Mouse (Mus musculus) liver, embryonic 12.5 days (tissue): ENCODE results near the gene Ghdc. TPM values are rescaled to one million over a fixed set of nuclear protein-coding genes. Genes with fewer than 3 reads are reported as not detected.

Source experiments
- ATAC-seq: fragments of 200-750 bp; cut with Nextera tagmentation; 2 replicates; pipeline ENCODE4 v1.8.0; 2017; ENCODE audit warnings: moderate number of reproducible peaks, mild to moderate bottlenecking, moderate library complexity
- H3K27ac ChIP-seq: fragments of 300-500 bp; sonication (generic); 2 replicates; pipeline ENCODE4 v1.5.1; 2016; ENCODE audit warnings: mild to moderate bottlenecking
- H3K27me3 ChIP-seq: fragments of 300-500 bp; sonication (generic); replicated peaks from 2 replicates; pipeline ENCODE4 v1.6.1; 2016; ENCODE audit warnings: mild to moderate bottlenecking, moderate library complexity
- H3K36me3 ChIP-seq: fragments of 300-500 bp; sonication (generic); 2 replicates; pipeline ENCODE4 v1.6.1; 2016; ENCODE audit warnings: mild to moderate bottlenecking, moderate library complexity
- H3K4me1 ChIP-seq: fragments of 300-500 bp; sonication (generic); 2 replicates; pipeline ENCODE4 v1.6.1; 2016
- H3K4me2 ChIP-seq: fragments of 300-500 bp; sonication (generic); 2 replicates; pipeline ENCODE4 v1.6.1; 2016; ENCODE audit warnings: mild to moderate bottlenecking, moderate library complexity
- H3K4me3 ChIP-seq: fragments of 300-500 bp; sonication (generic); 2 replicates; pipeline ENCODE4 v1.5.1; 2016; ENCODE audit warnings: mild to moderate bottlenecking, moderate library complexity
- H3K9ac ChIP-seq: fragments of 300-500 bp; sonication (generic); 2 replicates; pipeline ENCODE4 v1.6.1; 2016; ENCODE audit warnings: mild to moderate bottlenecking, moderate library complexity
- H3K9me3 ChIP-seq: fragments of 300-500 bp; sonication (generic); replicated peaks from 2 replicates; pipeline ENCODE4 v1.6.1; 2016; ENCODE audit warnings: mild to moderate bottlenecking, moderate library complexity
- WGBS: fragments of 180-500 bp; shearing (Covaris S2); methylation state at CpG from one replicate; pipeline ENCODE4 v1.1.7; 2016; ENCODE audit not compliant: insufficient replicate concordance; 5-methylcytosine and 5-hydroxymethylcytosine counted together
- polyA plus RNA-seq: library from polyadenylated mRNA; unstranded; fragments of >200 nt; fragmentation: Nextera tagmentation; extraction: Ambion mirVana; gene quantifications from 2 replicates; pipeline ENCODE4 v1.2.1, GENCODE M21; 2016

The Ghdc gene
- polyA plus RNA-seq, 1 experiment from 2014 or later = 2.4 TPM

- Histone ChIP-seq H3K4me3 (no peak overlapping the region), H3K4me2 (no peak overlapping the region), H3K36me3 (peaks cover 83% of the 10 kb centered on the region), H3K9me3 (no peaks in the 10 kb centered on the region), H3K27ac (no peak overlapping the region), H3K27me3 (no peaks in the 10 kb centered on the region), H3K4me1 (no peaks in the 10 kb centered on the region), H3K9ac (no peak overlapping the region)
- no peak for ATAC-seq
- WGBS = 80% methylated on average over 15 of the region's 15 CpGs
Measured at GRCm38 (mm10) chr11:100781763-100782475, 11.2 kb upstream of the Ghdc start.

- no peak for ATAC-seq
- WGBS = 77% methylated on average over 8 of the region's 8 CpGs
Measured at GRCm38 (mm10) chr11:100780247-100780646, 9.5 kb upstream of the Ghdc start.

GRCm38 (mm10) chr11:100778069-100778468 is 7.3 kb upstream of the Ghdc start:
- Histone ChIP-seq H3K4me2 (no peak overlapping the region), H3K27ac (no peak overlapping the region), H3K4me3 (no peak overlapping the region), H3K27me3 (no peaks in the 10 kb centered on the region), H3K36me3 (peaks cover 46% of the 10 kb centered on the region), H3K9ac (no peak overlapping the region), H3K9me3 (no peaks in the 10 kb centered on the region), H3K4me1 (no peaks in the 10 kb centered on the region)
- WGBS = 50% methylated on average over 3 of the region's 3 CpGs
- no peak for ATAC-seq

More at GRCm38 (mm10) chr11:100780247-100780646, 9.5 kb upstream of the Ghdc start:
- Histone ChIP-seq H3K36me3 (peaks cover 66% of the 10 kb centered on the region), H3K27ac (no peak overlapping the region), H3K4me2 (no peak overlapping the region), H3K27me3 (no peaks in the 10 kb centered on the region), H3K4me3 (no peak overlapping the region), H3K9me3 (no peaks in the 10 kb centered on the region), H3K9ac (no peak overlapping the region), H3K4me1 (no peaks in the 10 kb centered on the region)

GRCm38 (mm10) chr11:100775921-100776320 is 5.2 kb upstream of the Ghdc start:
- Histone ChIP-seq H3K4me1 (peaks cover 5% of the 10 kb centered on the region; the same call in 1 of the 2 replicates), H3K4me3 (no peak overlapping the region), H3K27ac (no peak overlapping the region), H3K9me3 (no peaks in the 10 kb centered on the region), H3K4me2 (no peak overlapping the region), H3K36me3 (peaks cover 24% of the 10 kb centered on the region), H3K9ac (no peak overlapping the region), H3K27me3 (no peaks in the 10 kb centered on the region)
- ATAC-seq = no peak
- 83% methylated on average over 10 of the region's 10 CpGs for WGBS

GRCm38 (mm10) chr11:100774261-100774660 is 3.5 kb upstream of the Ghdc start:
- WGBS = 61% methylated on average over 4 of the region's 4 CpGs
- Histone ChIP-seq H3K27me3 (no peaks in the 10 kb centered on the region), H3K9ac (no peak overlapping the region), H3K4me3 (no peak overlapping the region), H3K36me3 (peaks cover 8% of the 10 kb centered on the region), H3K4me1 (peaks cover 12% of the 10 kb centered on the region), H3K4me2 (no peak overlapping the region), H3K27ac (no peak overlapping the region), H3K9me3 (no peaks in the 10 kb centered on the region)
- ATAC-seq = no peak

- 58% methylated on average over 6 of the region's 6 CpGs for WGBS
- no peak for ATAC-seq
- no peak overlapping the region for H3K9ac ChIP-seq
- peak overlapping the region; percentile 61 for H3K4me3 ChIP-seq
- peaks cover 12% of the 10 kb centered on the region for H3K4me1 ChIP-seq
- H3K36me3 ChIP-seq = no peaks in the 10 kb centered on the region
- H3K4me2 ChIP-seq = peak overlapping the region; percentile 71
- no peaks in the 10 kb centered on the region for H3K27me3 ChIP-seq
- no peak overlapping the region for H3K27ac ChIP-seq
- no peaks in the 10 kb centered on the region for H3K9me3 ChIP-seq
Measured at GRCm38 (mm10) chr11:100769980-100770379, 777 bp downstream of the Ghdc start.

GRCm38 (mm10) chr11:100767871-100768270 is 2.9 kb downstream of the Ghdc start:
- Histone ChIP-seq H3K4me1 (peaks cover 12% of the 10 kb centered on the region), H3K4me3 (no peak overlapping the region), H3K9ac (no peak overlapping the region), H3K4me2 (no peak overlapping the region), H3K9me3 (no peaks in the 10 kb centered on the region), H3K36me3 (no peaks in the 10 kb centered on the region), H3K27ac (no peak overlapping the region), H3K27me3 (peaks cover 9% of the 10 kb centered on the region)
- WGBS = 86% methylated on average over 5 of the region's 5 CpGs
- no peak for ATAC-seq

GRCm38 (mm10) chr11:100766726-100767125 is 4.0 kb downstream of the Ghdc start:
- Histone ChIP-seq H3K9ac (no peak overlapping the region), H3K4me3 (no peak overlapping the region), H3K4me2 (no peak overlapping the region), H3K27ac (no peak overlapping the region), H3K4me1 (peaks cover 16% of the 10 kb centered on the region), H3K27me3 (peaks cover 20% of the 10 kb centered on the region), H3K36me3 (no peaks in the 10 kb centered on the region), H3K9me3 (no peaks in the 10 kb centered on the region)
- 74% methylated on average over 9 of the region's 9 CpGs for WGBS
- no peak for ATAC-seq

- Histone ChIP-seq H3K4me3 (peak within 1 kb of the TSS; percentile 55), H3K9ac (peak within 1 kb of the TSS; percentile 63), H3K36me3 (no peaks in the 10 kb centered on the region), H3K27ac (no peak within 1 kb of the TSS), H3K27me3 (peaks cover 55% of the 10 kb centered on the region), H3K9me3 (no peaks in the 10 kb centered on the region), H3K4me1 (peaks cover 29% of the 10 kb centered on the region), H3K4me2 (peak within 1 kb of the TSS; percentile 85)
- ATAC-seq = no peak
- WGBS = 74% methylated on average over 7 of the region's 7 CpGs
Measured at GRCm38 (mm10) chr11:100762831-100763230, 7.9 kb downstream of the Ghdc start, which contains the start of gene Hcrt. Hcrt (minus strand) TSS chr11:100762931.

GRCm38 (mm10) chr11:100761547-100762045 is 9.2 kb downstream of the Ghdc start:
- peak; percentile 64 for ATAC-seq
- H3K4me2 ChIP-seq = peak overlapping the region; percentile 85
- H3K4me1 ChIP-seq = peaks cover 29% of the 10 kb centered on the region
- peaks cover 67% of the 10 kb centered on the region for H3K27me3 ChIP-seq
- H3K27ac ChIP-seq = no peak overlapping the region
- no peaks in the 10 kb centered on the region for H3K9me3 ChIP-seq
- under 1% methylated on average over 27 of the region's 27 CpGs for WGBS
- no peaks in the 10 kb centered on the region for H3K36me3 ChIP-seq
- peak overlapping the region; percentile 55 for H3K4me3 ChIP-seq
- H3K9ac ChIP-seq = peak overlapping the region; percentile 63

- no peak for ATAC-seq
- Histone ChIP-seq H3K4me1 (peaks cover 29% of the 10 kb centered on the region), H3K4me2 (peak within 1 kb of the TSS; percentile 78), H3K9me3 (no peaks in the 10 kb centered on the region), H3K27ac (no peak within 1 kb of the TSS), H3K36me3 (no peaks in the 10 kb centered on the region), H3K4me3 (peak within 1 kb of the TSS; percentile 47), H3K27me3 (peaks cover 86% of the 10 kb centered on the region), H3K9ac (no peak within 1 kb of the TSS)
- 2% methylated on average over 51 of the region's 51 CpGs for WGBS
Measured at GRCm38 (mm10) chr11:100759611-100760233, 11.0 kb downstream of the Ghdc start, which contains the start of gene Kcnh4. Kcnh4 (minus strand) TSS chr11:100759942.
